Mouse (Mus musculus) layer of hippocampus, postnatal 25 days (tissue): ENCODE results near the gene Rfwd3. TPM values are rescaled to one million over a fixed set of nuclear protein-coding genes. Genes with fewer than 3 reads are reported as not detected.

Experiments used
- total RNA-seq, 2 experiments: library from RNA; stranded (reverse); gene quantifications; 2 replicates each; pipeline ENCODE4 v1.2.3; 2021

Rfwd3 gene
- total RNA-seq, 2 experiments from 2014 or later: 20.2 TPM

Other genes with a start within 250 kb of the Rfwd3 start
- not detected for gene Exosc6, start 243.9 kb downstream of the Rfwd3 start, total RNA-seq
- 1 to 10 TPM; 1.5 to 1.8 TPM for gene Clec18a, start 207.8 kb downstream of the Rfwd3 start, total RNA-seq
- gene Pdpr, start 205.6 kb downstream of the Rfwd3 start, total RNA-seq: 10 to 100 TPM; 27.2 to 31.4 TPM
- gene Glg1, start 41.0 kb downstream of the Rfwd3 start, total RNA-seq: 100 to 1,000 TPM; 141 to 143 TPM
- gene Mlkl, start 38.0 kb upstream of the Rfwd3 start, total RNA-seq: under 1 TPM; 0.17 to 0.59 TPM
- 10 to 100 TPM; 49.1 to 51.3 TPM for gene Fa2h, start 93.6 kb upstream of the Rfwd3 start, total RNA-seq
- 10 to 100 TPM; 23.5 to 24.8 TPM for gene Wdr59, start 221.9 kb upstream of the Rfwd3 start, total RNA-seq
- 100 to 1,000 TPM; 106 to 116 TPM for gene Znrf1, start 235.9 kb upstream of the Rfwd3 start, total RNA-seq